Mouse (Mus musculus) MEL-GATA-1-ER (cell line): ENCODE results near the gene Prpf31.

ENCODE experiments used
- DNase-seq: peaks from one replicate; pipeline ENCODE4 v3.0.0-alpha.2; 2012; ENCODE audit warnings: low read depth; ENCODE audit errors: extremely low read depth

The Prpf31 gene

GRCm38 (mm10) chr7:3617242-3617995 is 12.4 kb upstream of the Prpf31 start, which contains the start of gene Ndufa3:
Gene Ndufa3, plus strand, starts transcription at chr7:3617373.
- DNase-seq = peak; percentile 89

GRCm38 (mm10) chr7:3629030-3629429 is 755 bp upstream of the Prpf31 start:
- DNase-seq = no peak

GRCm38 (mm10) chr7:3630478-3630815 is 662 bp downstream of the Prpf31 start:
- DNase-seq = peak; percentile 52

GRCm38 (mm10) chr7:3643412-3643811 is 13.6 kb downstream of the Prpf31 start:
- DNase-seq = peak; percentile 76

GRCm38 (mm10) chr7:3643843-3644242 is 14.1 kb downstream of the Prpf31 start:
- no peak for DNase-seq

- no peak for DNase-seq
Observed at GRCm38 (mm10) chr7:3644348-3644671, 14.5 kb downstream of the Prpf31 start.

- peak; percentile 99 for DNase-seq
Observed at GRCm38 (mm10) chr7:3644672-3645487, 15.1 kb downstream of the Prpf31 start, which contains the start of gene Cnot3. Gene Cnot3, plus strand, starts transcription at chr7:3645268.

- DNase-seq = no peak
Observed at GRCm38 (mm10) chr7:3645488-3646025, 15.8 kb downstream of the Prpf31 start.

- no peak for DNase-seq
Observed at GRCm38 (mm10) chr7:3646188-3646587, 16.4 kb downstream of the Prpf31 start.

GRCm38 (mm10) chr7:3646641-3647040 is 16.9 kb downstream of the Prpf31 start:
- no peak for DNase-seq

- DNase-seq = no peak
Observed at GRCm38 (mm10) chr7:3656966-3657365, 27.2 kb downstream of the Prpf31 start.

GRCm38 (mm10) chr7:3658578-3658977 is 28.8 kb downstream of the Prpf31 start:
- no peak for DNase-seq

- no peak for DNase-seq
Observed at GRCm38 (mm10) chr7:3664524-3665214, 34.9 kb downstream of the Prpf31 start.

GRCm38 (mm10) chr7:3665215-3666114 is 35.7 kb downstream of the Prpf31 start, which contains the start of gene Leng1:
Gene Leng1, minus strand, starts transcription at chr7:3665840.
- peak; percentile 99 for DNase-seq

- peak; percentile 54 for DNase-seq
Observed at GRCm38 (mm10) chr7:3666921-3667391, 37.2 kb downstream of the Prpf31 start.

GRCm38 (mm10) chr7:3674507-3675227 is 44.9 kb downstream of the Prpf31 start:
- DNase-seq = no peak

GRCm38 (mm10) chr7:3675228-3675548 is 45.4 kb downstream of the Prpf31 start:
- DNase-seq = no peak

- no peak for DNase-seq
Observed at GRCm38 (mm10) chr7:3676371-3676770, 46.6 kb downstream of the Prpf31 start.

- DNase-seq = no peak
Observed at GRCm38 (mm10) chr7:3677342-3677741, 47.6 kb downstream of the Prpf31 start, which contains the start of gene Tmc4. Gene Tmc4, minus strand, starts transcription at chr7:3677553.
